Mouse (Mus musculus): ENCODE data around the gene Tmem60. TPM values are rescaled to one million over a fixed set of nuclear protein-coding genes. Genes with fewer than 3 reads are reported as not detected.

Tmem60 gene
- 75.0 and 84.1 TPM in 2 replicates for polyA plus RNA-seq (2012; rRNA removed)

- Histone ChIP-seq H3K27me3 (ENCODE audit: control insufficient read depth, insufficient read depth, low read length) (no peaks in the 10 kb centered on the region), H3K27ac (ENCODE audit: control insufficient read depth, insufficient read depth, low read depth, low read length) (peak within 1 kb of the TSS; percentile 87), H3K36me3 (ENCODE audit: control insufficient read depth, insufficient read depth, low read length) (no peaks in the 10 kb centered on the region), H3K4me3 (ENCODE audit: control insufficient read depth, low read depth, low read length) (peak within 1 kb of the TSS; percentile 95), H3K4me1 (ENCODE audit: control insufficient read depth, insufficient read depth, low read length) (peaks cover 4% of the 10 kb centered on the region; the same call in 1 of the 2 replicates)
- TF ChIP-seq CTCF (IDR thresholded peaks at IDR 0.05; ENCODE audit: control insufficient read depth, insufficient read depth, insufficient replicate concordance, low read depth, low read length), result no peak
- peak; percentile 77 for TF ChIP-seq POLR2A (IDR thresholded peaks at IDR 0.05; ENCODE audit: control insufficient read depth, low read depth, low read length)
Measured at GRCm38 (mm10) chr5:20881915-20882800, at the start of gene Tmem60, which contains the start of gene Phtf2. TSS of gene Tmem60 (plus strand) at chr5:20882191. TSS of gene Phtf2 (minus strand) at chr5:20882124.

GRCm38 (mm10) chr5:20834399-20834798 is 47.6 kb upstream of the Tmem60 start:
- no peak overlapping the region for H3K27ac ChIP-seq (ENCODE audit: control insufficient read depth, insufficient read depth, low read depth, low read length)
- no peaks in the 10 kb centered on the region for H3K4me1 ChIP-seq (ENCODE audit: control insufficient read depth, insufficient read depth, low read length)
- H3K27me3 ChIP-seq (ENCODE audit: control insufficient read depth, insufficient read depth, low read length), result no peaks in the 10 kb centered on the region
- H3K36me3 ChIP-seq (ENCODE audit: control insufficient read depth, insufficient read depth, low read length), result no peaks in the 10 kb centered on the region
- no peak overlapping the region for H3K4me3 ChIP-seq (ENCODE audit: control insufficient read depth, low read depth, low read length)
- TF ChIP-seq CTCF (IDR thresholded peaks at IDR 0.05; ENCODE audit: control insufficient read depth, insufficient read depth, insufficient replicate concordance, low read depth, low read length) (no peak), POLR2A (IDR thresholded peaks at IDR 0.05; ENCODE audit: control insufficient read depth, low read depth, low read length) (no peak)

GRCm38 (mm10) chr5:20837082-20837481 is 44.9 kb upstream of the Tmem60 start:
- TF ChIP-seq POLR2A (IDR thresholded peaks at IDR 0.05; ENCODE audit: control insufficient read depth, low read depth, low read length) (no peak), CTCF (IDR thresholded peaks at IDR 0.05; ENCODE audit: control insufficient read depth, insufficient read depth, insufficient replicate concordance, low read depth, low read length) (no peak)
- Histone ChIP-seq H3K36me3 (ENCODE audit: control insufficient read depth, insufficient read depth, low read length) (no peaks in the 10 kb centered on the region), H3K27me3 (ENCODE audit: control insufficient read depth, insufficient read depth, low read length) (no peaks in the 10 kb centered on the region), H3K4me3 (ENCODE audit: control insufficient read depth, low read depth, low read length) (no peak overlapping the region), H3K4me1 (ENCODE audit: control insufficient read depth, insufficient read depth, low read length) (no peaks in the 10 kb centered on the region), H3K27ac (ENCODE audit: control insufficient read depth, insufficient read depth, low read depth, low read length) (no peak overlapping the region)

GRCm38 (mm10) chr5:20843405-20843804 is 38.6 kb upstream of the Tmem60 start:
- H3K4me1 ChIP-seq (ENCODE audit: control insufficient read depth, insufficient read depth, low read length), result no peaks in the 10 kb centered on the region
- H3K4me3 ChIP-seq (ENCODE audit: control insufficient read depth, low read depth, low read length), result no peak overlapping the region
- no peaks in the 10 kb centered on the region for H3K27me3 ChIP-seq (ENCODE audit: control insufficient read depth, insufficient read depth, low read length)
- no peak overlapping the region for H3K27ac ChIP-seq (ENCODE audit: control insufficient read depth, insufficient read depth, low read depth, low read length)
- no peaks in the 10 kb centered on the region for H3K36me3 ChIP-seq (ENCODE audit: control insufficient read depth, insufficient read depth, low read length)
- TF ChIP-seq POLR2A (IDR thresholded peaks at IDR 0.05; ENCODE audit: control insufficient read depth, low read depth, low read length), result no peak
- no peak for TF ChIP-seq CTCF (IDR thresholded peaks at IDR 0.05; ENCODE audit: control insufficient read depth, insufficient read depth, insufficient replicate concordance, low read depth, low read length)

- Histone ChIP-seq H3K27ac (ENCODE audit: control insufficient read depth, insufficient read depth, low read depth, low read length) (no peak overlapping the region), H3K36me3 (ENCODE audit: control insufficient read depth, insufficient read depth, low read length) (no peaks in the 10 kb centered on the region), H3K4me3 (ENCODE audit: control insufficient read depth, low read depth, low read length) (no peak overlapping the region), H3K27me3 (ENCODE audit: control insufficient read depth, insufficient read depth, low read length) (no peaks in the 10 kb centered on the region), H3K4me1 (ENCODE audit: control insufficient read depth, insufficient read depth, low read length) (no peaks in the 10 kb centered on the region)
- TF ChIP-seq POLR2A (IDR thresholded peaks at IDR 0.05; ENCODE audit: control insufficient read depth, low read depth, low read length) (no peak), CTCF (IDR thresholded peaks at IDR 0.05; ENCODE audit: control insufficient read depth, insufficient read depth, insufficient replicate concordance, low read depth, low read length) (no peak)
Measured at GRCm38 (mm10) chr5:20843816-20844215, 38.2 kb upstream of the Tmem60 start.

GRCm38 (mm10) chr5:20847010-20847409 is 35.0 kb upstream of the Tmem60 start:
- Histone ChIP-seq H3K27ac (ENCODE audit: control insufficient read depth, insufficient read depth, low read depth, low read length) (no peak overlapping the region), H3K4me1 (ENCODE audit: control insufficient read depth, insufficient read depth, low read length) (no peaks in the 10 kb centered on the region), H3K27me3 (ENCODE audit: control insufficient read depth, insufficient read depth, low read length) (no peaks in the 10 kb centered on the region), H3K4me3 (ENCODE audit: control insufficient read depth, low read depth, low read length) (no peak overlapping the region), H3K36me3 (ENCODE audit: control insufficient read depth, insufficient read depth, low read length) (no peaks in the 10 kb centered on the region)
- no peak for TF ChIP-seq CTCF (IDR thresholded peaks at IDR 0.05; ENCODE audit: control insufficient read depth, insufficient read depth, insufficient replicate concordance, low read depth, low read length)
- no peak for TF ChIP-seq POLR2A (IDR thresholded peaks at IDR 0.05; ENCODE audit: control insufficient read depth, low read depth, low read length)

- Histone ChIP-seq H3K4me3 (ENCODE audit: control insufficient read depth, low read depth, low read length) (no peak overlapping the region), H3K36me3 (ENCODE audit: control insufficient read depth, insufficient read depth, low read length) (no peaks in the 10 kb centered on the region), H3K27me3 (ENCODE audit: control insufficient read depth, insufficient read depth, low read length) (no peaks in the 10 kb centered on the region), H3K4me1 (ENCODE audit: control insufficient read depth, insufficient read depth, low read length) (no peaks in the 10 kb centered on the region), H3K27ac (ENCODE audit: control insufficient read depth, insufficient read depth, low read depth, low read length) (no peak overlapping the region)
- TF ChIP-seq CTCF (IDR thresholded peaks at IDR 0.05; ENCODE audit: control insufficient read depth, insufficient read depth, insufficient replicate concordance, low read depth, low read length) (no peak), POLR2A (IDR thresholded peaks at IDR 0.05; ENCODE audit: control insufficient read depth, low read depth, low read length) (no peak)
Measured at GRCm38 (mm10) chr5:20855066-20855465, 26.9 kb upstream of the Tmem60 start.

Data from testis, adult 2 months (tissue).